Mouse (Mus musculus) MEL (cell line): ENCODE results near the gene 1810065E05Rik. TPM values are rescaled to one million over a fixed set of nuclear protein-coding genes. Genes with fewer than 3 reads are reported as not detected.

Experiments used
- DNase-seq: peaks from one replicate; pipeline ENCODE4 v3.0.0; 2011; ENCODE audit warnings: low read depth, low spot score
- H3K27ac ChIP-seq: 2 replicates; pipeline ENCODE4 v1.5.1; 2012; ENCODE audit warnings: low read depth, mild to moderate bottlenecking, control low read depth, low read length, moderate library complexity; ENCODE audit not compliant: control insufficient read depth
- H3K27me3 ChIP-seq, 2 experiments: fragments of 150-350 bp in 1 of 2; sonication (generic) in 1 of 2; 2 replicates each; pipeline ENCODE4 v1.6.1; 2012; ENCODE audit warnings: low read length in 2 of 2, mild to moderate bottlenecking in 2 of 2, improper control_type of control experiment in 1 of 2, moderate library complexity in 1 of 2; ENCODE audit not compliant: insufficient read depth in 2 of 2, control insufficient read depth in 1 of 2
- H3K36me3 ChIP-seq, 2 experiments: 2 replicates each; pipeline ENCODE4 v1.6.1; 2012 to 2014; ENCODE audit warnings: low read length in 2 of 2, improper control_type of control experiment in 1 of 2, inconsistent platforms in 1 of 2, mild to moderate bottlenecking in 1 of 2; ENCODE audit not compliant: insufficient read depth in 2 of 2, control insufficient read depth in 1 of 2
- H3K4me1 ChIP-seq, 2 experiments: fragments of 150-350 bp in 1 of 2; sonication (generic) in 1 of 2; 2 replicates each; pipeline ENCODE4 v1.6.1; 2012; ENCODE audit warnings: low read length in 2 of 2, improper control_type of control experiment in 1 of 2, mild to moderate bottlenecking in 1 of 2; ENCODE audit not compliant: insufficient read depth in 2 of 2, control insufficient read depth in 1 of 2
- H3K4me3 ChIP-seq, 2 experiments: fragments of 150-350 bp in 1 of 2; sonication (generic) in 1 of 2; 2 replicates each; pipeline ENCODE4 v1.5.1; 2012; ENCODE audit warnings: low read depth in 2 of 2, low read length in 2 of 2, mild to moderate bottlenecking in 2 of 2, moderate library complexity in 2 of 2, control low read depth in 1 of 2, improper control_type of control experiment in 1 of 2; ENCODE audit not compliant: control insufficient read depth in 1 of 2, insufficient read depth in 1 of 2
- H3K79me2 ChIP-seq: 2 replicates; pipeline ENCODE4 v1.6.1; 2012; ENCODE audit warnings: mild to moderate bottlenecking, low read length, moderate library complexity; ENCODE audit not compliant: control insufficient read depth, poor library complexity, insufficient read depth
- H3K9ac ChIP-seq: 2 replicates; pipeline ENCODE4 v1.6.1; 2012; ENCODE audit warnings: low read depth, mild to moderate bottlenecking, control low read depth, low read length, moderate library complexity; ENCODE audit not compliant: control insufficient read depth, poor library complexity, severe bottlenecking
- H3K9me3 ChIP-seq: fragments of 150-350 bp; sonication (generic); replicated peaks from 2 replicates; pipeline ENCODE4 v1.6.1; 2012; ENCODE audit warnings: mild to moderate bottlenecking, low read length, improper control_type of control experiment, moderate library complexity; ENCODE audit not compliant: insufficient read depth
- BHLHE40 ChIP-seq: IDR thresholded peaks from 2 replicates; pipeline ENCODE4 v1.6.1; 2012; ENCODE audit warnings: low read depth, mild to moderate bottlenecking, inconsistent platforms, low read length, improper control_type of control experiment, borderline replicate concordance
- CHD2 ChIP-seq: IDR thresholded peaks from 2 replicates; pipeline ENCODE4 v1.6.1; 2011; ENCODE audit warnings: low read length, improper control_type of control experiment
- CTCF ChIP-seq, 3 experiments: IDR thresholded peaks in 2 of 3; conservative IDR thresholded peaks in 1 of 3; 2 replicates each; pipeline ENCODE4 v1.5.1; 2011 to 2012; ENCODE audit warnings: low read length in 3 of 3, low read depth in 2 of 3, mild to moderate bottlenecking in 2 of 3, improper control_type of control experiment in 1 of 3, inconsistent platforms in 1 of 3, mixed read lengths in 1 of 3, moderate library complexity in 1 of 3; ENCODE audit not compliant: control insufficient read depth in 1 of 3, insufficient read depth in 1 of 3, poor library complexity in 1 of 3, severe bottlenecking in 1 of 3
- E2F4 ChIP-seq: IDR thresholded peaks from 2 replicates; pipeline ENCODE4 v1.6.1; 2011; ENCODE audit warnings: low read depth, low read length, improper control_type of control experiment, borderline replicate concordance
- EP300 ChIP-seq, 2 experiments: IDR thresholded peaks; 2 replicates each; pipeline ENCODE4 v1.6.1; 2011; ENCODE audit warnings: improper control_type of control experiment in 2 of 2, low read length in 2 of 2, low read depth in 1 of 2, mild to moderate bottlenecking in 1 of 2
- GABPA ChIP-seq: IDR thresholded peaks from 2 replicates; pipeline ENCODE4 v1.6.1; 2012; ENCODE audit warnings: low read depth, mild to moderate bottlenecking, inconsistent platforms, low read length, improper control_type of control experiment, moderate library complexity
- GATA1 ChIP-seq: IDR thresholded peaks from 2 replicates; pipeline ENCODE4 v1.6.1; 2011; ENCODE audit warnings: low read depth, low read length, improper control_type of control experiment
- JUND ChIP-seq: IDR thresholded peaks from 2 replicates; pipeline ENCODE4 v1.6.1; 2011; ENCODE audit warnings: low read depth, mild to moderate bottlenecking, improper control_type of control experiment, low read length
- KAT2A ChIP-seq: conservative IDR thresholded peaks from 2 replicates; pipeline ENCODE4 v1.6.1; 2012; ENCODE audit warnings: low read depth, low read length, improper control_type of control experiment, inconsistent platforms
- MAFK ChIP-seq: IDR thresholded peaks from 2 replicates; pipeline ENCODE4 v1.6.1; 2011; ENCODE audit warnings: low read depth, mild to moderate bottlenecking, low read length, improper control_type of control experiment, borderline replicate concordance
- MAX ChIP-seq: IDR thresholded peaks from 2 replicates; pipeline ENCODE4 v1.6.1; 2011; ENCODE audit warnings: low read length, improper control_type of control experiment
- MAZ ChIP-seq: IDR thresholded peaks from 2 replicates; pipeline ENCODE4 v1.6.1; 2012; ENCODE audit warnings: low read depth, mild to moderate bottlenecking, inconsistent platforms, low read length, improper control_type of control experiment
- MEF2A ChIP-seq: IDR thresholded peaks from 2 replicates; pipeline ENCODE4 v1.6.1; 2014; ENCODE audit warnings: low read depth, mild to moderate bottlenecking, inconsistent platforms, low read length, improper control_type of control experiment; ENCODE audit not compliant: poor library complexity, insufficient replicate concordance, severe bottlenecking; ENCODE audit errors: extremely low read depth
- MXI1 ChIP-seq: IDR thresholded peaks from 2 replicates; pipeline ENCODE4 v1.6.1; 2011; ENCODE audit warnings: mild to moderate bottlenecking, low read depth, low read length, improper control_type of control experiment
- MYB ChIP-seq: IDR thresholded peaks from 2 replicates; pipeline ENCODE4 v1.6.1; 2011; ENCODE audit warnings: mild to moderate bottlenecking, low read depth, low read length, improper control_type of control experiment
- MYC ChIP-seq: IDR thresholded peaks from 2 replicates; pipeline ENCODE4 v1.6.1; 2011; ENCODE audit warnings: low read depth, mild to moderate bottlenecking, low read length, improper control_type of control experiment, moderate library complexity
- NELFE ChIP-seq: IDR thresholded peaks from 2 replicates; pipeline ENCODE4 v1.6.1; 2011; ENCODE audit warnings: low read depth, low read length, improper control_type of control experiment
- POLR2A ChIP-seq, 2 experiments: IDR thresholded peaks; 2 replicates each; pipeline ENCODE4 v1.6.1; 2011 to 2012; ENCODE audit warnings: low read length in 2 of 2, mild to moderate bottlenecking in 2 of 2, control low read depth in 1 of 2, improper control_type of control experiment in 1 of 2, low read depth in 1 of 2, moderate library complexity in 1 of 2; ENCODE audit not compliant: control insufficient read depth in 1 of 2, insufficient read depth in 1 of 2, poor library complexity in 1 of 2
- POLR2AphosphoS2 ChIP-seq: IDR thresholded peaks from 2 replicates; pipeline ENCODE4 v1.6.1; 2011; ENCODE audit warnings: low read length, improper control_type of control experiment
- POLR2AphosphoS5 ChIP-seq: IDR thresholded peaks from 2 replicates; pipeline ENCODE4 v1.6.1; 2012; ENCODE audit warnings: low read depth, borderline replicate concordance, mild to moderate bottlenecking, inconsistent platforms, low read length, moderate library complexity, mixed read lengths
- RCOR1 ChIP-seq: IDR thresholded peaks from 2 replicates; pipeline ENCODE4 v1.6.1; 2012; ENCODE audit warnings: low read depth, mild to moderate bottlenecking, inconsistent platforms, low read length, improper control_type of control experiment
- SIN3A ChIP-seq: IDR thresholded peaks from 2 replicates; pipeline ENCODE4 v1.6.1; 2012; ENCODE audit warnings: low read length, improper control_type of control experiment, inconsistent platforms
- TAL1 ChIP-seq: IDR thresholded peaks from 2 replicates; pipeline ENCODE4 v1.6.1; 2012; ENCODE audit warnings: mild to moderate bottlenecking, inconsistent platforms, low read length, moderate library complexity, mixed read lengths
- TBP ChIP-seq: IDR thresholded peaks from 2 replicates; pipeline ENCODE4 v1.8.0; 2011; ENCODE audit warnings: low read depth, low read length, improper control_type of control experiment
- TCF12 ChIP-seq: IDR thresholded peaks from 2 replicates; pipeline ENCODE4 v1.6.1; 2014; ENCODE audit warnings: low read depth, mild to moderate bottlenecking, inconsistent platforms, low read length, improper control_type of control experiment, moderate library complexity
- UBTF ChIP-seq: IDR thresholded peaks from 2 replicates; pipeline ENCODE4 v1.6.1; 2012; ENCODE audit warnings: low read depth, mild to moderate bottlenecking, inconsistent platforms, low read length, improper control_type of control experiment, moderate library complexity, borderline replicate concordance; ENCODE audit not compliant: insufficient read depth
- USF1 ChIP-seq: IDR thresholded peaks from 2 replicates; pipeline ENCODE4 v1.6.1; 2014; ENCODE audit warnings: low read depth, mild to moderate bottlenecking, inconsistent platforms, low read length, improper control_type of control experiment, moderate library complexity
- USF2 ChIP-seq, 2 experiments: IDR thresholded peaks; 2 replicates each; pipeline ENCODE4 v1.6.1; 2011 to 2012; ENCODE audit warnings: improper control_type of control experiment in 2 of 2, low read length in 2 of 2, borderline replicate concordance in 1 of 2, inconsistent platforms in 1 of 2, low read depth in 1 of 2, mild to moderate bottlenecking in 1 of 2; ENCODE audit not compliant: insufficient read depth in 1 of 2
- ZC3H11A ChIP-seq: IDR thresholded peaks from 2 replicates; pipeline ENCODE4 v1.6.1; 2012; ENCODE audit warnings: low read depth, mild to moderate bottlenecking, inconsistent platforms, low read length, improper control_type of control experiment
- ZKSCAN1 ChIP-seq: IDR thresholded peaks from 2 replicates; pipeline ENCODE4 v1.6.1; 2012; ENCODE audit warnings: low read depth, mild to moderate bottlenecking, inconsistent platforms, low read length, improper control_type of control experiment, moderate library complexity
- ZMIZ1 ChIP-seq: IDR thresholded peaks from 2 replicates; pipeline ENCODE4 v1.6.1; 2012; ENCODE audit warnings: low read depth, mild to moderate bottlenecking, inconsistent platforms, low read length, improper control_type of control experiment, moderate library complexity
- polyA plus RNA-seq, 2 experiments: library from polyadenylated mRNA; stranded (reverse) in 1 of 2; unstranded in 1 of 2; fragments of >175 nt in 1 of 2; fragments of >200 nt in 1 of 2; gene quantifications; 2 replicates each; pipeline versions ENCODE4 v1.2.1 to v1.2.4; 2012; ENCODE audit warnings: low replicate concordance in 2 of 2, low read depth in 1 of 2; ENCODE audit not compliant: insufficient read length in 2 of 2, insufficient read depth in 1 of 2, missing spikeins in 1 of 2
- total RNA-seq: library from RNA; depleted of rRNA; stranded (reverse); fragments of 300-350 nt; gene quantifications from 2 replicates; pipeline ENCODE4 v1.2.3, GENCODE M21; 2012

The 1810065E05Rik gene
- total and polyA plus RNA-seq, 3 experiments: not detected

GRCm38 (mm10) chr11:58378763-58379278 is 42.1 kb upstream of the 1810065E05Rik start, which contains the start of gene Lypd8:
Gene Lypd8 (plus strand): TSS chr11:58379043.
- H3K79me2 ChIP-seq: no peaks in the 10 kb centered on the region
- DNase-seq: no peak
- TF ChIP-seq E2F4 (no peak), POLR2A (IDR thresholded peaks at IDR 0.05; ENCODE audit: control insufficient read depth in 1 of 2, insufficient read depth in 1 of 2, low read depth in 1 of 2, low read length in 2 of 2, poor library complexity in 1 of 2) (no peak), MAFK (no peak), MYC (no peak), TBP (no peak), RCOR1 (no peak), ZMIZ1 (no peak), SIN3A (no peak), MYB (no peak), ZKSCAN1 (no peak), USF2 (IDR thresholded peaks at IDR 0.05; ENCODE audit: borderline replicate concordance in 1 of 2, insufficient read depth in 1 of 2, low read depth in 1 of 2, low read length in 2 of 2) (no peak), CTCF (IDR thresholded peaks at IDR 0.05 in 2 of 3, conservative IDR thresholded peaks at IDR 0.05 in 1 of 3; ENCODE audit: control insufficient read depth in 1 of 3, insufficient read depth in 1 of 3, low read depth in 2 of 3, low read length in 3 of 3, poor library complexity in 1 of 3, severe bottlenecking in 1 of 3) (no peak), KAT2A (no peak), MAZ (no peak), NELFE (no peak), TAL1 (no peak), BHLHE40 (no peak), CHD2 (no peak), USF1 (no peak), MAX (no peak)
- H3K27me3 ChIP-seq: peaks cover 1 to 2% of the 10 kb centered on the region in 2 experiments; a peak in 2 of 4 replicates
- no peaks in the 10 kb centered on the region for H3K9me3 ChIP-seq
- H3K36me3 ChIP-seq: 0 out of 4 replicates have a peak, but pooled peaks cover 0 to 2% of the 10 kb centered on the region in 2 experiments
- no peak within 1 kb of the TSS for H3K9ac ChIP-seq
- H3K4me1 ChIP-seq: peaks cover 0 to 22% of the 10 kb centered on the region in 2 experiments; a peak in 3 of 4 replicates
- H3K4me3 ChIP-seq: no peak within 1 kb of the TSS
- H3K27ac ChIP-seq: no peak within 1 kb of the TSS

GRCm38 (mm10) chr11:58379516-58379915 is 41.4 kb upstream of the 1810065E05Rik start:
- H3K4me1 ChIP-seq: peaks cover 0 to 22% of the 10 kb centered on the region in 2 experiments; a peak in 3 of 4 replicates
- H3K9ac ChIP-seq: no peak overlapping the region
- no peaks in the 10 kb centered on the region for H3K79me2 ChIP-seq
- H3K9me3 ChIP-seq: no peaks in the 10 kb centered on the region
- H3K27me3 ChIP-seq: peaks cover 1 to 2% of the 10 kb centered on the region in 2 experiments; a peak in 2 of 4 replicates
- no peak overlapping the region for H3K4me3 ChIP-seq
- DNase-seq: peak; percentile 74
- H3K36me3 ChIP-seq: 0 out of 4 replicates have a peak, but pooled peaks cover 0 to 2% of the 10 kb centered on the region in 2 experiments
- no peak overlapping the region for H3K27ac ChIP-seq
- TF ChIP-seq SIN3A: no peak
- no peak for TF ChIP-seq POLR2AphosphoS5
- no peak for TF ChIP-seq KAT2A
- peak; percentile 64 for TF ChIP-seq GATA1
- no peak for TF ChIP-seq NELFE
- 0 out of 2 replicates have a peak, but pooled peaks have one; percentile 15 for TF ChIP-seq MXI1
- TF ChIP-seq EP300 (IDR thresholded peaks at IDR 0.05; ENCODE audit: low read depth in 1 of 2, low read length in 2 of 2): peak; percentile 44; a peak in 2 of 4 replicates
- TF ChIP-seq UBTF: no peak
- TF ChIP-seq MEF2A: no peak
- TF ChIP-seq POLR2AphosphoS2: no peak
- TF ChIP-seq JUND: no peak
- TF ChIP-seq CTCF (IDR thresholded peaks at IDR 0.05 in 2 of 3, conservative IDR thresholded peaks at IDR 0.05 in 1 of 3; ENCODE audit: control insufficient read depth in 1 of 3, insufficient read depth in 1 of 3, low read depth in 2 of 3, low read length in 3 of 3, poor library complexity in 1 of 3, severe bottlenecking in 1 of 3): no peak
- peak; percentile 37 for TF ChIP-seq RCOR1
- no peak for TF ChIP-seq TBP
- no peak for TF ChIP-seq GABPA
- TF ChIP-seq ZC3H11A: no peak
- TF ChIP-seq TCF12: no peak
- TF ChIP-seq MYB: no peak
- no peak for TF ChIP-seq ZMIZ1
